Mouse (Mus musculus): Measurements from ENCODE around the gene Gm2163.
"Not testable (repeated sequence)": the region's sequence is repeated elsewhere in the genome, so short reads cannot be mapped to it uniquely, and the experiment has no call there.

The Gm2163 gene

GRCm38 (mm10) chr4:42466452-42466851, at the start of gene Gm2163:
Gene Gm2163 (plus strand): TSS chr4:42466752.
- DNase-seq (ENCODE audit: low read depth) = not testable (repeated sequence)

- DNase-seq (ENCODE audit: low read depth) = not testable (repeated sequence)
Measured at GRCm38 (mm10) chr4:42439078-42439477, 27.5 kb upstream of the Gm2163 start, which contains the start of gene Gm21586. Gene Gm21586 (plus strand): TSS chr4:42439378.

- not testable (repeated sequence) for DNase-seq (ENCODE audit: low read depth)
Measured at GRCm38 (mm10) chr4:42528075-42528474, 61.5 kb downstream of the Gm2163 start, which contains the start of gene Fam205a2. Gene Fam205a2 (minus strand): TSS chr4:42528175.

GRCm38 (mm10) chr4:42611895-42612294, 145.3 kb downstream of the Gm2163 start, which contains the start of gene Gm10591:
Gene Gm10591 (plus strand): TSS chr4:42612195.
- DNase-seq (ENCODE audit: low read depth) = not testable (repeated sequence)

- DNase-seq (ENCODE audit: low read depth) = not testable (repeated sequence)
Measured at GRCm38 (mm10) chr4:42629419-42629818, 162.9 kb downstream of the Gm2163 start, which contains the start of gene Gm2564. Gene Gm2564 (plus strand): TSS chr4:42629719.

All from induced T-regulatory cell, adult 2 months (primary cell).